Mouse (Mus musculus) mesoderm, embryonic 11.5 days (tissue): ENCODE data around the gene Tnrc6c.
A peak's percentile ranks its signal among the peaks of the same experiment; 100 is the strongest.
"Not testable (repeated sequence)": the region's sequence is repeated elsewhere in the genome, so short reads cannot be mapped to it uniquely, and the experiment has no call there.

Source experiments
- DNase-seq: peaks from one replicate; pipeline ENCODE4 v3.0.0-alpha.2; 2012; ENCODE audit warnings: low read depth, low spot score

The Tnrc6c gene

DNA sequence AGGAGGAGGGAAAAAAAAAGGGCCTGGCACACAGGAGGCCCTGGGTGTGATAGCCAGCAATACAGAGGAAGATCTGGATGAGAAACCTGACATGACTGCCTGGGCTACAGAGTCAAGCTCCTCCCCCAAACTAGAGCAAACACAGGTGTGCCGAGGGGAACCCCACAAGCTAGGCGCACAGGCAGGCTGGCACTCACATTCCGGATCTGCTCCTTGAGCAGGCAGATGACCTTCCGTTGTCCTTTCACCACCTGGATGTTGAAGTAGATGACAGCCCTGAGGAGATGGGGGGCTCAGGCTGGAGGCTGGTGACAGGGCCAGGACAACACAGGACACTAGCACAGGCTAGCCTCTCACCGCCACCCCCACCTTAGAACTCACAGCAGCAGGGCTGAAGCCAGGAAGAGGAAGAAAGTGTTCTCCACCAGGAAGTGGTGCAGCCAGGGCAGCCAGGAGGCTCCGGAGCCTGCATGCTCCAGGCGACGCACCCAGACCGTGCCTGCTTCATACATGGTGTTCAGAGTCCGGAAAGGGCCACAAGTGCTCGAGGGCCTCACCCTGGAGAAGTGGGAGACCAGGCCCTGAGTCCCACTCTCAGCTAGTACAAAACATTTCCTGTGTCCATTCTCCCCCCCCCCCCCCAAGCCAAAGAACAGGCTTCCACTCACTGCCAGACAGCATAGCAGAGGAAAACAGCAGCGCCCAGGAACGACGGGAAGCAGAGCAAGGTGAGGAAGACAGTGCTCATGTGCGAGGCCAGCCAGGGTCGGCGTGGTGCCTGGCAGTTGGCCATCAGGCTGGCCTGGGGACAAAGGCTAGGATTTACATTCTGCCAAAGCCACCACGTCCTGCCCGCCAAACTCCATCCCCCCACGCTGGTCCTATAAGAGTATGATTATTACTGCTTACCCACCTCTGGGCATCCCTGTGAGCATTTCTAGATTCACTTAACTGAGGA, 114.9 kb downstream of the Tnrc6c start:
- DNase-seq: no peak

DNA sequence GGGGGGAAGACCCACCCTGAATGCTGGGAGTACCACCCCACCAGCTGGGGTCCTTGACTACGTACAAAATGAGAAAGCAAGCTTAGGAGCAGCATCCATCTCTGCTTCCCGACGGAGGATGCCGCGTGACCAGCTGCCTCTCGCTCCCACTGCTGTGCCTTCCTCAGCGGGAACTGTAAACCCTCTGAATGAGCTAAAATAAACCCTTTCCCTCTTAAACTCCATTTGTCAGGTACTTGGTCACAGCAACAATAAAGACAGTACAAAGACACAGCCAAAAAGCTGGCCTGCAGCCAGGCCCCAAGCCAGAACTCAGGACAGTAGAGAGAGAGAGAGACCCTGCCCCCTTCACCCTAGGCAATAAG, 115.6 kb downstream of the Tnrc6c start:
- no peak for DNase-seq

DNA sequence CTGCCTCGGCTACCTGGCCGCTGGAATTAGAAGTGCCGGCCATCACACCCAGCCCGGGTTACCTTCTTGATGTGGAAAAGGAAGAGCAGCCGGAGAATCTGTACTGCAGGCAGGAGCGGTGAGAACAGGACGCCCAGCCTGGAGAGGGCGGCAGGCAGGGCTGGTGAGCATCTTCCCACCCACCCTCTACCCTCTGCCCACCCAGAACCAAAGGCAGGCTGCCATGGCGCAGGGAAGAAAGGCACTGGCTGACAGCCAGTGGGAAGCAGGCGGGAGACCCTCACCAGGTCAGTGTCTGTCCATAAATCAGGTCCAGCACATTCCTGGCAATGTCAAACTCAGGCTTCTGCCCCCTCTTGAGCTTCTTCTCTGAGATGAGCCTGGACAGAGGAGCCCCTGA, 116.3 kb downstream of the Tnrc6c start:
- no peak for DNase-seq

DNA sequence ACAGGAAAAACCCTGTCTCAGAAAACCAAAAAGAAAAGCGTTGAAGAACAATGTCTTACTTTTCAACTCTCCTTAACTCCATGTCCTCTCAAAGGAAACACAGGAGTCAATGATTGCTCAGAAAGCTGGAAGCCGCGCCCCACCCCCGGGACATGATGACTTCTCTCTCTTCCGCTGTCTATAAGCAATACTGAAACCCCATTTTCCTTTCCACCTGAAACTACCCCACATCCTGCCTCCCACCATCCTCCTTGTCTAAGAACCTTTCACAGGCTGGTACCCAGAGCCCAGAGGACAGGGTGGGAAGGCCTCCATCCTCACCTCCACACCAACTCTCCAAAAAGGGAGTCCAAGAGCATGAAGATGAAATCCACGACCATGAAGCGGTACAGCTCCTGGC, 118.3 kb downstream of the Tnrc6c start:
- no peak for DNase-seq

DNA sequence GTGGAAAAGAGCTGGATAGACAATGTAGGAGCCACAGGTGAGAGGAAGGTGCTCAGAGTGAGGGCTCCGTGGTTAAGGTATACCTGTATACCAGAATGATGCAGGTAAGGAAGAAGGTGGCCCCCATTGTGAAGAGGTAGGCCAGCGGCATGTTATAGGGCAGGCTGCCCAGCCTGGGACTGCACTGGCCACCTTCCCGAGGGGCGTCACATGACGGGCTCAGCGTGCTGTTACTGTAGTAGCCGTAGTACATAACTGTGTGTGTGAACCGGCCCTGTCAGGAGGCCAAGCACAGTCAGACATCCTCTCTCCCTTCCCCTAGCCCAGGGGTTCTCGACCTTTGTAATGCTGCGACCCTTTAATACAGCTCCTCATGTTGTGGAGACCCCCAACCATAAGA, 120.8 kb downstream of the Tnrc6c start:
- no peak for DNase-seq

DNA sequence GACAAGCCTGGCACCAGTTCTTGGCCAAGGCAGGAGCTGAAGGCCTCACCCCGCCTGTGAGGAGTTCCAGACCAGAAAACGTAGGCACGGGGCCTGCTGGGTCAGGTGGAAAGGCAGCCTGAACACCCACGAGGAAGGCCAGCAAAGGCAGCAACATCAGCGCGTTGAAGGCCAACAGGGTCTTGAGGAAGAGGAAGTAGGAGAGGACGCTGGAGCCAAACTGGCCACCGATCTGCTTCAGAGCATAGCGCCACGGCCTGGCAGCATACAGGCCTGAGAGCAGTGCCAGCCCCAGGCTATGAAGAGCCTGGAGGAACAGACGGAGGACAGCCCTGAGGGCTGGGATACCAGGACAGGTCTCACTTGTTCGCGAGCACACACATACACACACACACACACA, 121.5 kb downstream of the Tnrc6c start:
- DNase-seq: no peak

DNA sequence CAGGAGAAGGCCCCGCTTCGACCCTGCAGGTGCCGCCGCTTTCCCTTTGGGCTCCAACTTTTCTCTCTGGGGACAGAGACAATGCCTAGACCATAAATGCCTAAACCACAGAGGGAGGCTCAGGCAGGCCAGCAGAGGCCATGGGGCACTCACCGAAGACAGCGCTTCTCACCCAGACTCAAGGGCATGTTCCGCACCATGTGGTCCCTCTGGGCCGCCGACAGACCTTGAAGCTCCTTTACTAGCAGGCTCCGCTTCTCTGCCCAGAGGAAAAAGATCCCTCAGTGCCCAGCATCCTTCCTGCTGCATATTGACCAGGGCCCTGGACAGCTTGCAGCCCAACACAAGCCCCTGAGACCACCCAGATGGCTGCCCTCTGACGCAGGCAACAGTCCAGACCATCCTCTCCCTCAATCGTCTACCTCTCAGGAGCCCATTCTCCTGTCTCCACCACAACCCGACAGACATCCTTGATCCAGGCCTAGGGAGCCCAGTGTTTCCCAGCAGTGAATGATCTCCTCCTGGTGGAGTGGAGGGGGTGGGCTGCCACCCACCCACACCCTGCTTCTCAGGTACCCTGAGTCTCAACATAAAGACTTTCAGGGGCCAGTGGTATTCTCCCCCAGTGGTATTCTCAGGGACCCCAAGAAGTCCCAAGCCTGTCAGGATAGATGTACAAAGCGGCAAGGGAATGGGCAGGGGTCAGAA, 122.2 kb downstream of the Tnrc6c start:
- no peak for DNase-seq

DNA sequence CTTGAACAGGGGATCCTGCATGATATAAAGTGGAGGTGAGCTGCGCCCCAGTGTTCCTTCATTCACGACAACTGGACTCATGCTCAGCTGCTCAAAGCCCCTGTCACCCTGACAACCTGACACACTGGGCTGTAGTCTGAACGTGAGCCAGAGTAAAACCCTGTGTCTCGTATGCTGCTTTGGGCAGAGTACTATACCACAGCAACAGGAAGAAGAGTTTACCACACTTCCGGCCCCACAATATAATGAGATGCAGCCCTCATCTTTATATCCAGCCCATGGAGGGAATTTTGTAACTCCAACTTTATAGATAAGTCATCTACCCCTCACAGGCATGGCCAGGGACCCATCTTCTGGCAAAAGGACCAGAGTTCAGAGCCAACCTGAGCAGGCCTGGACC, 123.0 kb downstream of the Tnrc6c start:
- DNase-seq: no peak

DNA sequence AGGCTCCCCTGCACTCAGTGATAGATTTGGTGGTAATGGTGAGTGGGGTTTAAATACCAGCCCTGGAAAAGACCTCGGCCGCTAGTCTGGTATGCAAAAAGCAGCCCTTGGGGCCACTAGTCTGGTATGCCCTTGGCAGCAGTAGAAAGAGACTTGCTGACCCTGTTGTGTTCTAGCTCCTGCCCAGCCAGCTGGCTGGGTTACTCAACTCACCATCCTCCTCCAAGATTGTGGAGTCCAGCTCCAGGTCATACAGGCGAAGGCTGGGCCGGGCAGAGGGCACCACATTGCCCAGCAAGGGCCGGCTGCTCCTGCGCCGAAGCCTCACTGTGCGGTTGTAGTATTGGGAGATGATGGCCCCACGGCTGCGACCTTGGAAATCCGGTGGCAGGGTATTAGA, 123.9 kb downstream of the Tnrc6c start:
- no peak for DNase-seq

DNA sequence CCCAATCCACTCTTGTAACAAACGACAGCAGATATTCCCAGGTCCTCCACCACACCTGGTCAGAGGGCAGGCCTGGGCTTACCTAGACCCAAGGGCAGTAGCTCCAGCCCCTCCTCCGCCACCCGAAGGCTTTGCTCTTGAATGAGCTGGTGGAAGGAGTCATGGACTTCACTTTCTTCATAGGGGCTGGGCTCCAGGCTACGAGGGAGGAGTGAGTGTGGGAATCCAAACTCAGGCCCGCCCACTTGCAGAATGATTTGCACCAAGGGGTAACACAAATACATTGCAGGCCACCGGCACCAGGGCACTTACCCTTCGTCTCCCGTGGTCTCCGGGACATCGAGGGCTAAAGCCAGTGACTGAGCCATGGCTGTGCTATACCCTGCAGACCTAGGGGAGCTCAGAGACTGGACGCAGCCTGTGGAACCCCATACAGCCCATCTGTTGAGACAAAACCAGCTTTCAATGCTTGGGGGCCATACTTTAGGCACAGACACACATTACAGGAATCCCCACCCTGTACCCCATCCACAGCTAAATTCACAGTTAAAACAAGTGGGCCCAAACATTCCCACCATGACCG, 124.9 kb downstream of the Tnrc6c start:
- DNase-seq: peak; percentile 28

DNA sequence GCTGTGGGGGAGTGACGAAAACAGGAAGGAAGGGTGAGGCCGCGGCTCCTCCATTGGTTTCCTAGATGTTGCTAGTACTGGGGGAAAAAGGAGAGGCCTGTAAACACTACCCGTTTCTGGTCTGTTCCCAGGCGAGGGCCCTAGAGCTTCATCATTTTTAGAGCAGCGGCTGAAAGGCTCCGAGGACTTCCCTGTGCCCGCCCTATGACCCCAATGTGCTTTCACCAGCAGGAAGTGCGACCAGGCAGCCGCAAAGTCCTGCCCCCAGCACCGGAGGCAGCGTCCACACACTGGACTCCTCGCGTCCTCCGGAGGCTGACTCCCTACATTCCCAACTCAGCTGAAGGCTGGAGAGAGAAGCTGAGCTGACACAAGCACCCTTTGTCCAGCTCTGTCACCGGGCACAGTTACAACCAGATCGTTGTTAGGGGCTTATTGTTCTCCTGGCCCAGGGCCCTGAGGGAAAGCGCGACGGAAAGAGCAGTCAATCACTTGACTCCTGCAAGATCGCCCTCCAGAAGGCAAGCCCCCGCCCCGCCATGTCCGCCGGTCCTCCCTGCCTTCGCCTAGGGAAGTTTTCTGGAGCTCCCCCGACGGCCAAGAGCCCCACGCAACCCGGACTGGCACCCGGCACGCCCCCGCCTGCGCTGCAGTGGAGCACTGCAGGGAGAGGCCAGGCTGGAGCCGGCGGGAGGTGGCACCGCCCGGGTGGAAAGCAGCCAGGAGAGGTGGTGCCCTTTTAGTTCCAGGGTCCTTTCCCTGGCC, 125.5 kb downstream of the Tnrc6c start:
- peak; percentile 81 for DNase-seq

DNA sequence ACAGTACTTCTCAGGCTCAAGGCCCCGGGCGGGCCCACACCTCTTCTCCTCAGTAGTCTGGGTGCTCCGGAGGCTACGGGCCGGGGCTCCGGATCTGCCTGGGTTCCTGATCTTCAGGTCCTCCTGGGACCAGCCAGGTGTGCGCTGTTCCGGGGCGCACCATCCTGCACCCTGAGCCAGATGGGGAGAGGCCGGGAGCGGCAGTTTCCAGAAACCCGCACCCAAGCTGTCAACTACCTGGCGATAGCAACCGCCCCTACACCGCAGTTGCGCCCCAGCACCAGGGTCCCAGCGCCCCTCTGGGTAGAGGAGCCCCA, 126.1 kb downstream of the Tnrc6c start:
- DNase-seq: no peak

DNA sequence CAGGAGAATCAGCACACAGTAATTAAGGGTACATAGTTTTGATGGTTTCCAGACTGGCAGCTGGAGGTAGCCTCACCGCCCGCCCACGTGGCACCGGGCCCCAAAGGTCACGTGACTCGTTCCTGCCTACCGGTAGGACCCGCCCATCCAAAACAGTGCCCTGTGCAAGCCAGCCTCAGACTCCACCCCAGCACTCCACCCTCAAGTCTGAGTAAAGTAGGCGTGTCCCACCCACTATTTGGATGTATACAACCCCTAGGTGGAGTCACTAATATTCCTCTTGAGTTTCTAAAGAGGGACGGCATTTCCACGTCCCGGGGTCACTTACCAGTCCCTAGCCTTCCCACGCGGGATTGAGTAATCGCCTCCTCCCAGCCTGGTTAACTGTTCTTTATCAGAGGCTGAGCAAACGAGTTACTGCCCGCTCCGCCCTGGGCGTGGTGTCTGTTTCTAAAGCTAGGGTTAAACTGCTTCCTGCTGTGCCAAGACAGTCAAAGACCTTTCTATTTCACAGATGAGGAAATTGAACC, 126.6 kb downstream of the Tnrc6c start:
- peak; percentile 81 for DNase-seq

DNA sequence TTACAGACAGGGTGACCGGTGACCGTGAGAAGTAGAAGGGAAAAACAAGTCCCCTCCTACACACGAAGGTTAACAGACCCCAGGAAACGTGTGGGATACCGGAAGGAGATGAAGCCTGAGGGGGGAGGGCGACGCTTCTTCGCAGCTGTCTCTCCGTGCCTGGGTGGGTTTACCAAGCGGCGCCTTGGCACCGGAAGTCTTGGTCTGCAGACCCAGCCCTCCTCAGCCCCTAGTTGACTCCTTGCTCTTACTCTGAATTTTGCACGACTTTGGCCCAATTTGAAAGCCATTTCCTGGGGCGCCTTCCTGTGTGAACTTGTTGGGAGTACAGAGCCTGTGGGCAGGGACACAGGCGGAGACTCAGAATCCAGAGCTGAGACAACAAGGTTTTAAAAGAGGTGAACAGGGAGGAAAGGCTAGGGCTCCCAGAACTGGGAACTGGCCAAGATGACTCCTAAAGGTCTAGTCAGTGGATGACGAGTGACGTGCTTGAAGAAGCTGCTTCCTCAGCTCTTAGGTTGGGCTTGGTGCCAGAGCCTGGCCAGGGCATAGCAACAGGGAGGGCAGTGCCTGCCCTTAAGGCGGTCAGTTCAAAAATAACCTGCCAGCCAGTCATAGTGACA, 127.2 kb downstream of the Tnrc6c start:
- DNase-seq: peak; percentile 14

DNA sequence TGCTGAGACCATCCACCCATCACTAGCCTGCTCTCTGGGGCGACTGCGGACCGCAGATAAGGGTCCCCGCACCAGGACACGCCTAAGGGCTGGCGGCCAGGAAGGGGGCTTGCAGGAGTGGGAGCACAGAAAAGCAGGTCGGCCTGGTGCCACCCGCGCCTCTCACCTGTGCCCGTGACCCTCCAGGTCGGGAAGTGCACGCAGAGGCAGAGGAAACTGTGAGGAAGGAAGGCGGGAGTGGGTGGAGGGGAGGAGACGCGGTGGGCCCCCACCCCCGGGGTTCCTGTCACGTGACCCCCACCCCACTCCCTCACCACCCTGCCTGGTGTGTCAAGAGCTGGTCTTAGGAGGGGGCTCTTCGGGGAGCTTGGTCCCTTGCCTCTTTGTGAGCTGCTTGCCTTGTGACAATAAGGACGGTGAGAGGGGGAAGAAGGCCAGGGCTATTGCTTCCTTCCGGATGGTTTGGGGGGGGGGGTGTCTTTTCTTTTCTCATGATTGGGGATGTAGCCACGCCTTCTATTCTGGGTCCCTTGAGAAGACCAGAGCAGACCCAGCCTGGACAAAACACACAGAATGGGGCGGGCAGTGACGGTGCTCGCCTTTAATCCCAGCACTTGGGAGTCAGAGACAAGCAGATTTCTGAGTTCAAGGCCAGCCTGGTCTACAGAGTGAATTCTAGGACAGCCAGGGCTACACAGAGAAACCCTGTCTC, 128.1 kb downstream of the Tnrc6c start, which contains the start of the genes Tmc8 and Tmc6:
Gene Tmc8 (plus strand): TSS at position 84 of the 712 bp plus-strand sequence.
Gene Tmc6 (minus strand): TSS at position 206 of the 712 bp plus-strand sequence.
- DNase-seq: no peak

DNA sequence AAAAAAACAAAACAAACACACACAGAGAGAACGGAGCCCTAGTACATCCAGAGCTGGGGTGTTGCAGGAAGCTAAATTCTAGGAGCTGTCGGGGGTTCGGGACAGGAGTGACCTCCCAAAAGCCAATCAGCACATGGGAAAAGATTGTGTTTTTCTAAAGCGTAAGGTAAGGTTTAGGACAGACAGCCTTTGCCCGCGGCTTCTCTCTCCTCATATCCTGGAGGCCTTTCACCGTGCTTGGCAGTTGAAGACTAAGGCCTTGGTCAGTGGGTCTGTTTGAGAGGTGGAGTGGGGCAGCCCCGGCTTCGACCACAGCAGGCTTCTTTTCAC, 128.6 kb downstream of the Tnrc6c start:
- DNase-seq: no peak

DNA sequence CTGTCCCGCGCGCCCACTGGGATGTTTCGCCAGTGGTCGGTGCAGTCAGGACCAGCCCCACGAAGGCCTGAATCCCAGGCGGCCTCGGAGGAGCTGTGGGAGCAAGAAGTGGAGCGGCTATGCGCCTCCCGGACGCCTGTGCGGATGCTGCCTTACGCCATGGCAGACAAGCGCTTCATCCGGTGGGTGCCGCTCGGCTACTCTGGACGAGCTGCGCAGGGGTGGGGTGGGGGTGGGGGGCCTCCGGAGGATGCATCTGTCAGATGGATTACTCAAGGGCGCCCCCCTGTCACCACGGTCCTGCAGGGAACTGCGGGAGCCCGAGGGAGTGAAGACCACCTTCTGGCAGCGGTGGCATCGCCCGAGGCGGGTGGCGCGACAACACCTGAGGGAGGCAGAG, 129.0 kb downstream of the Tnrc6c start:
- DNase-seq: peak; percentile 74

DNA sequence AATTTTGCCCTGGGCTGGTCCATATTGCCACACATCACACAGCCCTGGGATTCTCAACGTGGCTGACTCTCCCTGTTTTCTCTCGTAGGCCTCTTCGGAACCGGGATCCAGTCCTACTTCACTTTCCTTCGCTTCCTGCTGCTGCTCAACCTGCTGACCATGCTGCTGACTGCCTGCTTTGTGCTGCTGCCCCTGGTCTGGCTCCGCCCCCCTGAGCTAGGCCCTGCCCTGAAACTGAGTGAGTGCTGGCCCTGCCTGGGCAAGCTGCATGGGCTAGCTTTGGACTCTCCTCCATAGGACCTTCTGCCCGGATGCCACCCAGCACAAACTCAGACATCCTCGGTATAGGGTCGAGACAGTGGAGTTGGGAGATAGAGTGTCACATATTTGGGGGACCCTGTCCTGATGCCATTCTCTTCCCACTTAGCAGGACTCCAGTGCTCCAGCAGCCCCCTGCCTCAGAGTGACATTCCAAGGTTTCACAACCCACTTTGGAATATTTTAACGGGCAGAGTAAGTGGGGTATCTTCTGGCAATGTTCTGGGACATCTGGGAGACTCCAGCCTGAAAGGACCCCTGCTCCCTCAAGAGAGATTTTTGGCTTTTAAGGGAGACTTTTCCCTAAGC, 129.7 kb downstream of the Tnrc6c start:
- DNase-seq: no peak

DNA sequence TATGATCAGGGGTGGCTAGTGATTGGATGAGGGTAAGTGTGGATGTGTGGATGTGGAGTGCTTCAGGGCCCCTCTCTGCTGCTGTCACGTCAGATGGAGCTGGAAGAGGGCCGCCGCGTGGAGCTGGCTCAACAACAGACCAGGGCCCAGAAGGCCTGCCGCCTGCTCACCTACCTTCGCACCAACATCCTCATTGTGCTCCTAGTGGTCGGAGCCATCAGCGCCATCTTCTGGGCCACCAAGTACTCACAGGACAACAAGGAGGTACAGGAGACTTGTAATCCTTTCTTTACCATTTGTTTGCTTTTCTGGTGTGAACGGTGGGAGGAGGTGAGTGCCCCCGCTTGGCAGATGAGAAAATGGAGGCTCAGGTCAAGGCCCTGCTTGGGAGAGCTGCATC, 132.2 kb downstream of the Tnrc6c start:
- DNase-seq: peak; percentile 39

DNA sequence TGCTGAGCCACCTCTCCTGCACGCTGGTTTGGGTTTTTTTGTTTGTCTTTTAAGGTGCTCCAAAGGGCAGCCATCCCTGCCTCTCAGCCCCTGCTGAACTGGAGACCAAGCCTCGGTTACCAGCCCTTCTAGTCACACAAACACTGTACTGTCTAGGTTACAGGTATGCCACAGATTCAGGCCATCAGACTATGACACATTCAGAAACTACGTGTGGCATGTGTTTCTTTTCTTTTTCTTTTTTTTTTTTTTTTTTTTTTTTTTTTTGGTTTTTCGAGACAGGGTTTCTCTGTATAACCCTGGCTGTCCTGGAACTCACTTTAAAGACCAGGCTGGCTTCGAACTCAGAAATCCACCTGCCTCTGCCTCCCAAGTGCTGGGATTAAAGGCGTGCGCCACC, 134.4 kb downstream of the Tnrc6c start:
- DNase-seq: not testable (repeated sequence)
